Mouse (Mus musculus) inflammation-experienced regulatory T-cells, adult 6 months (primary cell): ENCODE data around the gene Akap2. TPM values are rescaled to one million over a fixed set of nuclear protein-coding genes. Genes with fewer than 3 reads are reported as not detected.
"Not testable (repeated sequence)": the region's sequence is repeated elsewhere in the genome, so short reads cannot be mapped to it uniquely, and the experiment has no call there.

Experiments used
- ATAC-seq: one replicate; pipeline ENCODE4 v1.8.0; 2017
- polyA plus RNA-seq, 3 experiments: library from polyadenylated mRNA; unstranded; fragments of 100-300 nt; shearing (Covaris generic); gene quantifications; one replicate each; pipeline ENCODE4 v1.2.1; 2017

Gene Akap2
- polyA plus RNA-seq, 3 experiments from 2014 or later, result 2.3 to 3.9 (median 2.9) TPM

DNA sequence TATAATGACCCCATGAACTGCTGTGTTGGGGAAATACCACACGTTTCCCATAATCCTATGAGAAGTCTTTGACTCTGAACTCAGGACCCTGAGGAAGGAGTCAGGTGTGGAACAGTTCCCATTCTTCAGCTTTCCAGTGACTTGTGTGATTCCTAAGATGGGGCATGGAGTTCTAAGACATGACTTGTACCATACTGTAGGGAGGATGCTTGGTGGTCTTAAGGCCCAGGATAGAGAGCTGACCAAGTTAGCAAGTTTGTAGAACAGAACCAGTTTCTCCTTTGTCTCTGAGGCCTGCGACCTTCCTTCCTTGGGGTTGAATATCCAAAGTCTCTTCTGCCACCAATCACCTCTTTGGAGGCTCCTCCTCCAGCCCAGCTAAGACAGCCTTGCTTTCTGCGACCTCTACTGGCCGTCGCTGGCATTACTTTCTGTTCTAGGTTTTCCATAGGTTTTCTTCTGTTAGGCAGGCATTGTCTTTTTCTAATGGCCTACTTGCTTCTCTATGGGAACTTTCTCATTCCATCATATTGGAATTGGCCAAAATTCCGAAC lies 162.4 kb downstream of the Akap2 start:
- ATAC-seq, result peak; percentile 82

GRCm38 (mm10) chr4:57883520-57884421 lies 166.3 kb downstream of the Akap2 start:
- peak; percentile 41 for ATAC-seq

- no peak for ATAC-seq
Observed at GRCm38 (mm10) chr4:57884511-57884910, 167.1 kb downstream of the Akap2 start.

DNA sequence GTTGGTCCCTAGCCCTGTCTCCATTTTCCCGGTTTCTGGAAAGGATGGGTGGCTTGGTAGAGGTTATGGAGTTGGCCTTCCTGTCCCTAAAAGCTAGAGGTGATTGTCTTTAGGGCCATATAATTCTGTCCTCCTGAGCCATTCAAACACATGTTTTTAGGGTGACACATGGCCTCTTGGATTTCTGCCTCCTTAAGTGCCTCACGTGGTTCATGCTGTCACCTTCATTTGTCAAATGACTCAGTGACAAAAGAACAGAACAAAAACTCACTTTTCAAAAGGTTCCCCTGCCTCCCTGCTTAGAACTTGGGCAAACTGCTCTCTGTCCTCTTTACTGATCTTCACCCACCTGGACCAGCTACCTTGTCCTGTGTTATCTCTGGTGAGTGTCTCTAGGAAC lies 167.7 kb downstream of the Akap2 start:
- no peak for ATAC-seq

DNA sequence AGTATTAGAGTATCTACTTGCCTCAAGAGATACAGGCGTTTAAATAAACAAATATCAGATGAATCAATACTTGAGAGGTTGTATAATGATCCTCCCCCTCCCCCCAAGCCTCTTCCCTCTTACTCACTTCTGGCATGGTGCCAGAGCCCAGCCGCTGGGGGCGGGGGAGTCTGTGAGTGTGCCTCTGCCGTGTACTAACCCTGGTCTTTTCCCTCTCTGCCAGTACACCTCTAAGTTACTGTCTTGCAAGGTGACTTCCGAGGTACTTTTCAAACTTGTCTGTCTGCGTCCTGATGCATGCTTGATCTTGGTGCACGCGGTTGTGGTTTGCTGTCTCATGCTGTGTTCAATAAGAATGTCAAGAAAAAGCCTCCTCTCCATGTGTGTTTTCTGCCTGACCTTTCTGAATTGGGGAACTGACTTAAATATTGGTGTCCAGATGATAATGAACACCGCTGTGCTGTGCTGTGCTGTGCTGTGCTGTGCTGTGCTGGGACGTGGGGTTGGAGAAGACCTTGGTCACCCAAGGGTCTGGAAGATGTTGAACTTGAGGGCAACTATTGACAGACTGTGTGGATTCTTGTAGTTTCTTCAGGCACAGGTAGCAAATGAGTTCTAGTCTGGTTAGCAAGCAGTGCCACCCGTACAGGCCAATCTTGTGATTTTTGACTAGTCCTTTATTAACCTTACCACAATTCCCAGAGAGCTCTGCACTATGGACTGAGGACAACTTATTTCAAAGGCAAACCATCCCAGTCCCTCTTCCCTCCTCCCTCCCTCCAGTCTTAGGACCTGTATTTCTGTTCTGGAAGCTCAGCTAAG lies 168.8 kb downstream of the Akap2 start:
- no peak for ATAC-seq

- no peak for ATAC-seq
Observed at GRCm38 (mm10) chr4:57886888-57887230, 169.4 kb downstream of the Akap2 start.

DNA sequence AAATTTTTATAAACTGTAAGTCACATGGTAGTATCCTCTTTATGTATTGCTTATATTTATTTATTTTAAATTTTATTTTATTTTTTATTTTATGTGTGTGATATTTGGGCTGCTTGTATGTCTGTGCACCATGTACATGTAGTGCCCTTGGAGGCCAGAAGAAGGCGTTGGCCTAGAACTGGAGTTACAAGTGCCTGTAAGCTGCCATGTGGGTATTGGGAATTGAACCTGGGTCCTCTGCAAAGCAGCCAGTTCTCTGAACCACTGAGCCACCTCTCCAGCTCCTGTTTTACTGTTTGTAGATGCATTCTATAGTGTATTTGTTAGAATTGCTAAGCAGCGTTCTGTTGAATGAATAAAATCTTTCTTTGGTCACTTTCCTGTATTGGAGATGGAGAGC lies 170.8 kb downstream of the Akap2 start:
- ATAC-seq, result no peak

DNA sequence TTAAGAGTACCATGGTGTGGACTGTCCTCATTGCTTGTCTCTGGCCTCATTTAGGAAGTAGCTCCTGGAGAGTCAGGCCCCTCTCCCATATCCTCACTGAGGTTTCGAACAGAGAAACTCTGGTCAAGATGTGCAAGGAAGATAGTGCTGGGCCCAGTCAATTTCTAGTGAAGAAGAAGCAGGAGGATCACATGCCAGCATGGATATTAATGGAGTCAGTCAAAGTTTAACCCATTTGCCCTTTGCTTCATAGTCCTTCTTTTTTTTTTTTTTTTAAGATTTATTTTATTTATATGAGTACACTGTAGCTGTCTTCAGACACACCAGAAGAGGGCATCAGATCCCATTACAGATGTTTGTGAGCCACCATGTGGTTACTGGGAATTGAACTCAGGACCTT lies 171.5 kb downstream of the Akap2 start:
- not testable (repeated sequence) for ATAC-seq

DNA sequence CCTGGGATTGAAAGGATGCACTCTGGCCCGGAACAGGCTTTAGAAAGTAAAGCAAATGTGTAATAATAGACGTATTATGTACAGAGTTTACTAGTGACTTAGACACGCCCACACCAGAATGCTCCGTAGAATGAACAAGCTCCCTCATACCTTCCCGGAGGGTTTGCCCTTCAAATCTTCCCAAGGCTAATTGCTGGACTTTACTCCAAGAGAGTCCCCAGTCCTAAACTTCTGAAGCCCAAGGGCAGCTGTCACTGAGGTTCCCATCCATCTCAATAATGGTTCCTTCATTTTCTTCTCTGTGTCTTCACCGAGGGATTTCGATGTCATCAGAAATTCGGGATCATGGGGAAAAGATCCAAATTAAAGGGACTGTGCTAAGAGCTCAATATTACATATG lies 172.3 kb downstream of the Akap2 start:
- ATAC-seq, result no peak

DNA sequence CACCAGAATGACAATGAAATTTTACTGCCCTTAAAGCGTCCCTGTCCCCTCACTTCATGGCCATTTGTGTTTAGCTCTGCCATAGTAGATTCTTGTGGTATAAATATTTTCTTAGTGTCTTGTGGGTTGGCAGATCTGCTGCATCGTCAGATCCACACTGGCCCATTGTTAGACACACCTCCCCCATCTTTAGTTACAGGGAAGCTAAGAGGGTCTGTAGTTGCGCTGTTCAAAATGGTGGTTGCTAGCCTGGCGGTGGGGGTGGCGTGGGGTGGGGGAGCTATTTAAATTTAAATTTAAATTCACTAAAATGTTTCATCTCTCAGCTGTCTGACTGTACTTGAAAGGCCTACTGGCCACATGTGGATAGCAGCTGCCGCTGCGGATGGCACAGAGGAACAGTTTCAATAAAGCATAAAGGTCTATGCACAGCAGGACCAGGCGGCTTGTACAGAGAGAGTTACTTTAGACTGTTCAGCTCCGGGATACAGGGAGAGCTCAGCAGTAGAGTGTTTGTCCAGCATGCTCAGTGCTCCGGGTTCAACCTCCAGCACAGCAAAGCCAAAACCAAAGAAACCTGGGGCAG lies 174.6 kb downstream of the Akap2 start:
- ATAC-seq, result no peak

DNA sequence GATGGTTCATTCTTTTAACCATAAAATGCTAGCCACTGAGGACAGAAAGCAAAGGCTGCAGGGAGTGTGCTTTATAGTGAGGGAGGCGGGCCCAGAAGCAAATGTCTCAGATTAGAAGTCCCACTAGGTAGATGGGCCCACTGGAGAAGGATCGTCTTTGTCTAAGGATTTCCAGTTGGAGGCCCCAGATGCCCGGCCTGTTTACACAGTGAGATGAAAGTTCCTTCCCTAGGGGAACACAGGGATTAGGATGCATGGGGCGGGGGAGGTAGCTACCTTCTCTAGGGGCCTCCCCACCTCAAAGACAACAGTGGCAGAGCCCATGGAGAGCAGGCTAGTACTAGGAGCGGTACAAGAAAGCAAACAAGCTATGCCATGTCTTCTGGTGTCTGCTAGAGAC lies 177.7 kb downstream of the Akap2 start:
- no peak for ATAC-seq

DNA sequence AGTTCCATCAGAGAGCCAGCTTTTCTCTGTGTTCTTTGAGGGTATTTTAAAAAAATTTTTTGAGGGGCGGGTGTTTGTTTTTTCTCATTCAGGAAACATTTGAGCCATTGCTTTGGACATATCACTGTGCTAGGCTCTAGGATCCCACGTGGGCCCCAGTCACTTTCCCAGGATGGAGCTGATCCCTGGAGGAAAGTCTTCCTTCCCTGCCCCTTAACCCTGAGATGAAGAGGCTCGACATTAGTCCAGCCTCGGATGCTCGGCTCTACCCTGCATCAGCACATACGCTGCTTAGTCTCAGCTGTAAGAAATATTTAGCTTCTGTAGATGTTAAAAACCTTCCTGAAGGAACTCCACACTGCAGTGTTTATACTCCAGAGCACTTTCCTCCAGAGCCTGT lies 178.4 kb downstream of the Akap2 start:
- no peak for ATAC-seq

- ATAC-seq, result peak; percentile 41
Observed at GRCm38 (mm10) chr4:57896631-57897030, 179.2 kb downstream of the Akap2 start.

- ATAC-seq, result peak; percentile 70
Observed at GRCm38 (mm10) chr4:57901210-57901609, 183.8 kb downstream of the Akap2 start.

- no peak for ATAC-seq
Observed at GRCm38 (mm10) chr4:57902619-57903018, 185.2 kb downstream of the Akap2 start.

DNA sequence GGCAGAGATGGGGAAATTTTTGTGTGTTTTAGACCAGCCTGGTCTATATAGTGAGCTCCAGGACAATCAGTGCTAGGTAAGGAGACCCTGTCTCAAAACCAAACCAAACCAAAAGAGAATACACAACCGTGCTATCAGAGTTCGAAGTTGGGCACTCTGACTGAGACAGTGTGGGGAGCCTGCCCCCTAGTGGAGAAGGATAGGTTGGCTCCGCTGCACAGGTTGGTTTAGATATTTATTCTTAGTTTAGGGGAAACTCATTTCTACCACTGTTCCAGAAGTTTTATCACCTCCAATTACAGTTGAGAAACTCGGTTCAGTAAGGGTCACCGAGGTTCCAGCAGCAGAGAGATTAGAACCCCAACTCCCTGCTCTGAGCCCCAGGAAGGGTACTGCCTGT lies 186.8 kb downstream of the Akap2 start:
- peak; percentile 79 for ATAC-seq

DNA sequence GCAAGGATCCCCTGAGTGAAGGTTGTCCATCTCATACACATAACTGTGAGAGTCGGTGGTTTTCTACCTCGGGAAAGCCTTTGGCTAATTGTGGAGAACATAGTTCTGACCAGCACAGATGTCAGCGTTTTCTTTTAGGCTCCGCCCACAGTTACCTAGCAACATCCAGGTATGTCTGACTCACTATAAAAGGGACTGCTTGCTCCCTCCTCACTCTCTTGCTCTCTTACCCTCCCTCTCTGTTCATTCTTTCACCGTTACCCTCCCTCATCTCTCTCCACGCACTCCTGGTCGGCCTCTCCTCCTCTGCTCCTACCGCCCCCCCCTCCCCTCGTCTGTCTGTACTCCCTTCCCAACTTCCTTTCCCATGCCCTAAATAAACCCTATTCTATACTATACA lies 187.2 kb downstream of the Akap2 start:
- peak; percentile 39 for ATAC-seq

- ATAC-seq, result no peak
Observed at GRCm38 (mm10) chr4:57906708-57907107, 189.3 kb downstream of the Akap2 start.

- no peak for ATAC-seq
Observed at GRCm38 (mm10) chr4:57908860-57909259, 191.4 kb downstream of the Akap2 start.

DNA sequence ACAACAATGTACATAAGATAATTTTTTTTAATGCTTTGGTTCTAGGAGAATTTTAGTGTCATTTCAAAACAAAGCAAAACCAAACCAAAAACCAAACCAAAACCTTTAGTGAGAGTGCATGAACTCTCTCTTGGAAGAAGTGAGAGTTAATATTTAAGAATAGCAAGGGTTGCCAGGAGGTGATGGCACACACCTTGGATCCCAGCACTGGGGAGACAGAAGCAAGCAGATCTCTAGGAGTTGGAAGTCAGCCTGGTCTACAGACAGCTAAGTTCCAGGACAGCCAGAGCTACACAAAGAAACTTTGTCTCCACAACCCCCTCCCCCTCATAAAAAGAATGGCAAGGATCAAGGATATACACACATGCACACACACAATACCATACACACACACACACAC lies 195.6 kb downstream of the Akap2 start:
- no peak for ATAC-seq

DNA sequence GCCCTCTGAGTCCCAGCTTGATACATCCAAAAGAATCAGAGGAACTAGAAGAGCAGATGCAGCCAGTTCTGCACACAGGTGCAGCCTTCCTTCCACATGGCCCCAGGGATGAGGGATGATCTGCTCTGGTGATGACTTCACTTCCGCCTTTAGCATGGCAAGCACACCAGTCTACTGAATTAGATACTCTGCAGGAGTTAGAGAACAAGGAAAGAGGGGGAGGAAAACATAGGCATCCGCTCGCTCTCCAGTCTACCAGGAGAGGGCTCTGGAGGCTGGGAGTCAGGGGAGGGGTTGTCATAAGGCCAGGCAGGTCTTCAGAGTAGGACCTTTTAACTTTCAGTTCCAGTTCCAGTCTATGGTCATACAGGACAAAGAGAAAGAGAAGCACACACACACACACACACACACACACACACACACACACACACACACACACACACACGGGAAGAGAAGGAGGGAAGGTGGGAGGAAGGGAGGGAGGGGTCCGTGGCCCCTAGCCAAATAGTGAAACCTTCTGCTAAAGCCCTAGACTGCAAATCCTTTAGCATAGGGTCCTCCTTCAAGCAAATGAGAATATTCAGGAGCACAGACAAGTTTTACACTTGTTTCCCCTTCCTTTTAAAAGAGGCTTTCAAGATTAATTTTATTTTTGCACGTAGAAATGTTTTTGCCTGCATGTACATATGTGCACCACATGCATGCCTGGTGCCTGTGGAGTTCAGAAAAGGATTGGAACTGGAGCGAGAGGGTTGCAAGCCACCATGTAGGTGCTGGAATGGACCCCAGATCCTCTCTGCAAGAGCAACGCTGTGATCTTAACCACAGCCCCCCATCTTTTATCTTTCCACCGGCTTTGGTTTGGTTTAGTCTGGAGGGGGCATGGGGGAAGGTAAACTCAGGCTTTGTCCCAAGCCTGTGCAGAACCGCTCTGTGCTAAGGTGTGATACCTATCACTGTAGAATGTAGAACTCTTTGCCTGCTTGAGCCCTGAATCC lies 197.0 kb downstream of the Akap2 start:
- peak; percentile 7 for ATAC-seq
